Mouse (Mus musculus) limb, embryonic 15.5 days (tissue): ENCODE measurements around the gene Btnl9. TPM values are rescaled to one million over a fixed set of nuclear protein-coding genes. Genes with fewer than 3 reads are reported as not detected.
A peak's percentile ranks its signal among the peaks of the same experiment; 100 is the strongest.
"Not testable (repeated sequence)": the region's sequence is repeated elsewhere in the genome, so short reads cannot be mapped to it uniquely, and the experiment has no call there.

Experiments
- ATAC-seq: fragments of 200-750 bp; cut with Nextera tagmentation; 2 replicates; pipeline ENCODE4 v1.8.0; 2017; ENCODE audit warnings: low read depth, moderate TSS enrichment; ENCODE audit not compliant: insufficient number of reproducible peaks, low FRiP score, low TSS enrichment
- H3K27ac ChIP-seq: fragments of 300-500 bp; sonication (generic); 2 replicates; pipeline ENCODE4 v1.5.1; 2015; ENCODE audit warnings: moderate library complexity, mild to moderate bottlenecking, inconsistent platforms
- H3K27me3 ChIP-seq: fragments of 300-500 bp; sonication (generic); 2 replicates; pipeline ENCODE4 v1.6.1; 2015; ENCODE audit warnings: inconsistent platforms
- H3K36me3 ChIP-seq: fragments of 300-500 bp; sonication (generic); 2 replicates; pipeline ENCODE4 v1.6.1; 2015; ENCODE audit warnings: inconsistent platforms
- H3K4me1 ChIP-seq: fragments of 300-500 bp; sonication (generic); 2 replicates; pipeline ENCODE4 v1.6.1; 2015; ENCODE audit warnings: inconsistent platforms
- H3K4me2 ChIP-seq: fragments of 300-500 bp; sonication (generic); 2 replicates; pipeline ENCODE4 v1.6.1; 2015; ENCODE audit warnings: mild to moderate bottlenecking, inconsistent platforms
- H3K4me3 ChIP-seq: fragments of 300-500 bp; sonication (generic); 2 replicates; pipeline ENCODE4 v1.5.1; 2015; ENCODE audit warnings: mild to moderate bottlenecking, inconsistent platforms
- H3K9ac ChIP-seq: fragments of 300-500 bp; sonication (generic); 2 replicates; pipeline ENCODE4 v1.6.1; 2015; ENCODE audit warnings: inconsistent platforms
- H3K9me3 ChIP-seq: fragments of 300-500 bp; sonication (generic); 2 replicates; pipeline ENCODE4 v1.6.1; 2016; ENCODE audit warnings: inconsistent platforms
- WGBS: fragments of 180-500 bp; shearing (Covaris S2); methylation state at CpG from one replicate; pipeline ENCODE4 v1.1.7; 2015; 5-methylcytosine and 5-hydroxymethylcytosine counted together
- polyA plus RNA-seq: library from polyadenylated mRNA; unstranded; fragments of >200 nt; fragmentation: Nextera tagmentation; extraction: Ambion mirVana; gene quantifications from 2 replicates; pipeline ENCODE4 v1.2.1, GENCODE M21; 2015

The Btnl9 gene
- polyA plus RNA-seq, 1 experiment from 2014 or later = 1.8 TPM

DNA sequence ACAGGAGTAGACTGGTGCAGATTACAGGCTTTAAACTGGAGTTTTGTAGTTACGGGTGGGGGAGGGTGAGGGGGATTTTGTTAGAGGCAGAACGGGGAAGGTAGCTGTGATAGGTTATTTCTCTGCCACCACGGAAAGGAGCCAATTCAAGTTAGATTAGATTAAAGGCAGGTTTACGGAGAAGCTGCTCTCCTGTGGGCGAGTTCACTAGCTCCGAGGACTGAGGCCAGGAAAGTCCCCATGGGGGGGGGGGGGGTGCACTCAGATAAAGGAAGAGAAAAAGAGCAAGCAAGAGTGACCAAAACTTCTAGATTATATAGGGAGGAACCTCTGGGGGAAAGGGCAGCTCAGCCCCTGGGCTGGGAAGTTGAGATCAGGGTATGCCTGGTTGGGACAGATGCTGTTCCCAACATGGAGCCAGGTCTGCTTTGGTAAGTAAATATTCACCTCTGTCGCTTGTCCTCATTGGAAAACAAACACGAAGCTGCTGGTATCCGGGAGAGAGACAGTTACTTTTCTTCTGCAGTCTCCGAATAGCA is 15.6 kb upstream of the Btnl9 start:
- WGBS = under 1% methylated on average over 10 of the region's 10 CpGs

DNA sequence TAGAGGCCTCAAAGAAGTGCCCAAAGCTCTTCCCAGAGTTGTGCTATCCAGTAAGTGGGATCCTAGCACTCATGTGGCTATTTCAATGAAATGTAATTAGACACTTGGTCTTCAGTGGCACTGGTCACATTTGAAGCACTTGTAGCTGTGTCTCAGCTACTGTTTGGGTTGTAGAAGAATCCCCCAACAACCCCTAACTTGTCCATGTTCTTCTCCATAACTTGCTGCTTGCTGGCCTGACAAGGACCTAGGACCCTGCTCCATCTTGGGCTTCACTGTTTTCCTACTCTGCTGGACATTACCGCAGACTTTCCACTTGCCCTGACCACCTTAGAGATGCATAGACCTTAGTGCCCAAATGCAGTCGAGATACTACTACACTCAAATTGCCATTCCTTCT is 15.1 kb upstream of the Btnl9 start:
- H3K36me3 ChIP-seq = peaks cover 4% of the 10 kb centered on the region
- peak overlapping the region; percentile 99 for H3K27ac ChIP-seq
- H3K9ac ChIP-seq = 0 out of 2 replicates have a peak overlapping the region, but pooled peaks have one; percentile 95
- peak overlapping the region; percentile 84 for H3K4me3 ChIP-seq
- H3K4me1 ChIP-seq = peaks cover 11% of the 10 kb centered on the region
- H3K27me3 ChIP-seq = no peaks in the 10 kb centered on the region
- H3K4me2 ChIP-seq = peak overlapping the region; percentile 69
- no peak for ATAC-seq
- no peaks in the 10 kb centered on the region for H3K9me3 ChIP-seq
- 45% methylated on average over 2 of the region's 2 CpGs for WGBS

More for the DNA sequence above, 15.6 kb upstream of the Btnl9 start:
- Histone ChIP-seq H3K36me3 (peaks cover 7% of the 10 kb centered on the region), H3K9me3 (no peaks in the 10 kb centered on the region), H3K9ac (peak overlapping the region; percentile 95), H3K4me2 (peak overlapping the region; percentile 69), H3K4me1 (peaks cover 11% of the 10 kb centered on the region), H3K4me3 (peak overlapping the region; percentile 84), H3K27me3 (no peaks in the 10 kb centered on the region), H3K27ac (peak overlapping the region; percentile 99)
- no peak for ATAC-seq

DNA sequence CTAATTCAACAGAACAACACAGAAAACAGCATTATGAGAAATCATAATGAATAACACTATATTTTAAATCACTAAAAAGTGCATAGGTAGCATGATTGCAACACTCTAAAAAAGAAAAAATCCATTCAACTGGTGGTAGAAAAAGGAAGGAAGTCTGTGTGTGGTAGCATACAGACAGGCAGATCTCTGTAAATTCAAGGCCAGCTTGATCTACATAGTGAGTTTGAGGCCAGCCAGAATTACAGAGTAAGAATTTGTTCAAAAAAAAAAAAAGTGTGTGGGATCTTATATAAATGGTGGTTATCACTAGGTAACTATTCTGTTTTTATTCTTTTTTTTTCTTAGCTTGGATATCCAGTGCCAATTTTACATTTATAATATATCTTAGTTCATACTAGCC is 14.2 kb upstream of the Btnl9 start:
- H3K36me3 ChIP-seq = 0 out of 2 replicates have a peak, but pooled peaks cover under 1% of the 10 kb centered on the region
- no peak overlapping the region for H3K9ac ChIP-seq
- no peaks in the 10 kb centered on the region for H3K27me3 ChIP-seq
- H3K4me2 ChIP-seq = no peak overlapping the region
- no peaks in the 10 kb centered on the region for H3K9me3 ChIP-seq
- ATAC-seq = no peak
- peaks cover 11% of the 10 kb centered on the region for H3K4me1 ChIP-seq
- no peak overlapping the region for H3K4me3 ChIP-seq
- H3K27ac ChIP-seq = no peak overlapping the region

DNA sequence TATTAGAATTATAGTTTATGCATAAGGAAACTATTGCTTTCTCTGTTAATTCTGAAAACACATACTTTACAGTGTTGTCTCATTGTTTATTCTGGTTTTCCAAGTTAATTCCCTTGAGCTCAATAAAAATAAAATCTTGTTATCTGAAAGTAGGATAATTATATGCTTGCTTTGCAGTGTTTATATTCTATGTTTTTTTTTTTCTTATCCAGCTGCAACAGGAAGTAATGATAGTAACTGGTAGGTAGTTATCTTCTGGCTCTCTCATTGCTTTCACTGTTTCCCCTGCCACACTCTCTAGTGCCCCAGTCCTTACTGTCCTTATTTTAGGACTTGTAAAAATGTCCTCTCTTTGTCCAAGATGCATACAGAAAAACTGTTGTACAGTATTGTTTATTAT is 13.7 kb upstream of the Btnl9 start:
- Histone ChIP-seq H3K4me2 (no peak overlapping the region), H3K4me3 (no peak overlapping the region), H3K4me1 (peaks cover 11% of the 10 kb centered on the region), H3K27me3 (no peaks in the 10 kb centered on the region), H3K9me3 (no peaks in the 10 kb centered on the region), H3K36me3 (no peaks in the 10 kb centered on the region), H3K27ac (no peak overlapping the region), H3K9ac (no peak overlapping the region)
- no peak for ATAC-seq

DNA sequence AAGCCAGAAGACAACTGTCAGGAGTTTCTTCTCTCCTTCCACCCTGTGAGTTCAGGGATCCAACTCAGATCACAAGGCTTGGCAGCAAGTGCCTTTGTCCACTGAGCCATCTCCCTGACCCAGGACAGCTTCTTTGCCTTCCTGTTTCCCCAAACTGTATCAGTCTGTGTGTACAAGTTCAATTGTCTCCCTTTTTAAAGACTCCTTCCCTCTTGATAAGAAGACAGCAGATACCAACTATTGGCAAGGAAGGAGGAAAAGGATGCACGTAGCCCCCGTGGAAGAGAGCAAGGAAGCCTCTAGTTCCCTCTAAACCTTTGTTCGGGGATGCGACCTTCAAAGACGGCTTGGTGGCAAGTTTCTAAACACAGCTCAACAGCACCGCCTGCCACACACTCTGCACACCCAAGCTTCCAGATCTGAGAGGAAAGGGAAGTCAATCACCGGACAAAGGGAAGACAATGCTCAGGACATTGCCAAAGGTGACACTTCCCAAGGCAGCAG is 8.9 kb upstream of the Btnl9 start:
- Histone ChIP-seq H3K9ac (no peak overlapping the region), H3K4me1 (no peaks in the 10 kb centered on the region), H3K27ac (no peak overlapping the region), H3K9me3 (no peaks in the 10 kb centered on the region), H3K4me3 (no peak overlapping the region), H3K27me3 (no peaks in the 10 kb centered on the region), H3K36me3 (no peaks in the 10 kb centered on the region), H3K4me2 (no peak overlapping the region)
- ATAC-seq = no peak
- WGBS = 85% methylated on average over 7 of the region's 7 CpGs

DNA sequence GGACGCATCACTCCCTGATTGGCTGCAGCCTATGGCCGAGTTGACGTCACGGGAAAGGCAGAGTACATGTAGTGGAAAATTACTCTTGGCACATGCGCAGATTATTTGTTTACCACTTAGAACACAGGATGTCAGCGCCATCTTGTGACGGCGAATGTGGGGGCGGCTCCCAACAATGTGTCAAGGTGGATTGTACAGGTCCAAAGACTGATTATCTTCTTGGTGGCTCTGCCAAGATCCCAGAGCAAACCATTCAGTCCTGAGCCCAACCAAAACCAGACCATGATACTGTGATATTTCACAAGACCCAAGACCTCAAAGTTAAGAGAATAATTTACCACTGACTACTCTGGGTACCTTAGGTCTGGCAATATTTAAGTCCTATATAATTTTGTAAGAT is 7.8 kb upstream of the Btnl9 start:
- 93% methylated on average over 9 of the region's 9 CpGs for WGBS
- not testable (repeated sequence) for H3K4me1 ChIP-seq, H3K36me3 ChIP-seq, ATAC-seq, H3K9ac ChIP-seq, H3K4me3 ChIP-seq, H3K27ac ChIP-seq, H3K27me3 ChIP-seq, H3K9me3 ChIP-seq, H3K4me2 ChIP-seq

DNA sequence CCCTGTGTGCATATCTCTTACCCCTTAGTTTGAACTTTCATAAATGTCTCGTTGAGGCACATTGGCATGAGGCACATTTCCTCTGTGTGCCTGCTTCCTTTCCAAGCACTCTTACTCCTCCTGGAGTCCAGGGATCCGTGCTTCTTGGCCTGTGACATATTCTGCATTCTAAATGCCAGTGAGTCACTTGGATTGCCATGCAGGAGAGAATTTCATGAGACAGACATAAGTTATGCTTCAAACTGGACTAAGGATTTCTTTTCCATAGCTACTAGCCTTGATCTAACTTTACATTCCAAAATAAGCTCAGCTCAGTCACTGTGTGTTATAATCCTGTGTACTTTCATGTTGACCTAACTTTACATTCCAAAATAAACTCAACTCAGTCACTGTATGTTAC is 4.1 kb upstream of the Btnl9 start:
- 52% methylated on average over 2 of the region's 2 CpGs for WGBS
- H3K36me3 ChIP-seq = no peaks in the 10 kb centered on the region
- no peaks in the 10 kb centered on the region for H3K4me1 ChIP-seq
- no peak overlapping the region for H3K4me3 ChIP-seq
- no peak for ATAC-seq
- no peaks in the 10 kb centered on the region for H3K27me3 ChIP-seq
- H3K9ac ChIP-seq = no peak overlapping the region
- no peak overlapping the region for H3K4me2 ChIP-seq
- H3K9me3 ChIP-seq = no peaks in the 10 kb centered on the region
- H3K27ac ChIP-seq = no peak overlapping the region

DNA sequence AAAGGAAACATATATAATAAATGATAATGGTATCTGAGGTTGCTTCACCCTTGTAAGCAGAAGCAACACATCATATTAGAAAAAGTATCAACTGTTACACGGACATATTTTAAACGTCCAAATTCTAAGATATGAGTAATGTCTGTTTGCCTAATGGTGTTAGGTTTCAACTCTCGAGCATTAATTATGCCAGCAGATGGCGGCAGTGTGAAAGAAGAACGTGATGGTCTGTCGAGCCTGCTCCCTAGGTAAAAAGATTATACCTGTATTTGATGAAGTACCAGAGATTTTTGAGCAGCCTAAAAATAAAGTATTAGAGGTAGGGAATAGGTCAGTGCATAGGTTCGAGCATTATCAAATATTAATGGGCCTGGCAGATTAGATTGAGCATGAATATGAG is 2.8 kb upstream of the Btnl9 start:
- Histone ChIP-seq H3K9ac (no peak overlapping the region), H3K4me3 (no peak overlapping the region), H3K9me3 (no peaks in the 10 kb centered on the region), H3K36me3 (no peaks in the 10 kb centered on the region), H3K4me2 (no peak overlapping the region), H3K27me3 (no peaks in the 10 kb centered on the region), H3K4me1 (no peaks in the 10 kb centered on the region), H3K27ac (no peak overlapping the region)
- no peak for ATAC-seq
- WGBS = 3% methylated on average over 7 of the region's 7 CpGs

DNA sequence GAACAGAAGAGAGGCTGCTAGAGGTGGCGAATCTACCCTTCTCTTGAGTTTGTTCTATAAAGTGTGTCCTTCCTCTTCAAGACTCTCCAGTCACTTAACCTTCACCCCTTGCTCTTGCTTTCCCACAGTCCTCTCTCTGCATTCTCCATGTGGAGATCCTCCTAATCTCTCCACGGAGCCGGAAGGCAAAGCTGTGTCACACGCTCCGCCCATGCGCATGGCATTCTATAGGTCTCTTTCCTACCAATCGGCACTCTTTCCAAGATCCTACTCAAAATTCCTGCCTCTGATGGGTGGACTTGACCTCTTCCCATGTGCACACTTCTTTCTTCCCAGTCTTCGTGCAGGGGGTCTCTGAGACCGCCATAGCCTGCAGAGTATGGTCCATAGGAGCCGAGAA is 742 bp upstream of the Btnl9 start:
- Histone ChIP-seq H3K9ac (no peak overlapping the region), H3K9me3 (no peaks in the 10 kb centered on the region), H3K4me1 (no peaks in the 10 kb centered on the region), H3K36me3 (no peaks in the 10 kb centered on the region), H3K27ac (no peak overlapping the region), H3K4me3 (no peak overlapping the region), H3K27me3 (no peaks in the 10 kb centered on the region), H3K4me2 (no peak overlapping the region)
- ATAC-seq = no peak
- WGBS = 80% methylated on average over 10 of the region's 10 CpGs

DNA sequence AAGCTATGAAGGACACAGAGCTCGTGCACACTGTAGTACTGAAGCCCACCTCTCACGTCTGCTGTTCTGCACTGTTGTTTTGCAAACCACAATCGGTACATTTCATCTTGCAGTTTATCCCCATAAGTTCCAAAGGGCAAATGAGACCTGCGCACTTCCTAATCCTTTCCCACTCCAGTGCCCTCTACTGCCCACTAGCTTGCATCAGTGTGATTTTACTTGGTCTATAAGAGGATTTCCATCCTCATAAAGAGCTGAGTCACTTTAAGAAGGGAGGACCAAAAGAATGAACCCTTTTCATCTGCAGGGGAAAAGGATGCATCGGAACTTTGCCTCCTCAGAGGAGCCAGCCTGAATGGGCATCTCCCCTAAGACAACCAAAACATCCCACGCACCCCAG is 507 bp downstream of the Btnl9 start:
- no peaks in the 10 kb centered on the region for H3K4me1 ChIP-seq
- ATAC-seq = no peak
- H3K27me3 ChIP-seq = no peaks in the 10 kb centered on the region
- WGBS = 74% methylated on average over 6 of the region's 6 CpGs
- H3K27ac ChIP-seq = no peak overlapping the region
- no peaks in the 10 kb centered on the region for H3K36me3 ChIP-seq
- no peak overlapping the region for H3K9ac ChIP-seq
- no peak overlapping the region for H3K4me2 ChIP-seq
- H3K9me3 ChIP-seq = no peaks in the 10 kb centered on the region
- no peak overlapping the region for H3K4me3 ChIP-seq

DNA sequence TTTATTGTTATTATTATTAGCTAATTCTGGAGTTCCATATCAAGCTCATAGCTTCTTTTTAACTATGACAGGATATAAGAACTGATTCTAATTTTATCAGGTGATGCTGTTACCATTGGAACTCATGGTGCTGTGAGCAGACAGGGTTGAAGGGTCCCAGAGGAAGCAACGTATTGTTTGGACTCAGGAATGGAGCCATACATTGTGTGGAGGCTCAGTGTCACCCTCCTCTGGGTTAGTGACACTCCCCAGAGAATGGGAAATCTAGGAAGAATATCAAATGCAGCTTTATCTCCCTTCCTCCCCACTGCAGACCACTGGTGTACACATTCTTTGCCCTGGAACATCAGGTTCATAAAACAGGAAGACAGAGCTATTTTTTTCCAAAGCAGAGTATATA is 3.8 kb downstream of the Btnl9 start:
- H3K27ac ChIP-seq = no peak overlapping the region
- WGBS = 60% methylated on average over 1 of the region's 1 CpGs
- no peaks in the 10 kb centered on the region for H3K27me3 ChIP-seq
- no peak for ATAC-seq
- no peaks in the 10 kb centered on the region for H3K9me3 ChIP-seq
- no peaks in the 10 kb centered on the region for H3K4me1 ChIP-seq
- H3K36me3 ChIP-seq = no peaks in the 10 kb centered on the region
- no peak overlapping the region for H3K4me2 ChIP-seq
- no peak overlapping the region for H3K9ac ChIP-seq
- no peak overlapping the region for H3K4me3 ChIP-seq

DNA sequence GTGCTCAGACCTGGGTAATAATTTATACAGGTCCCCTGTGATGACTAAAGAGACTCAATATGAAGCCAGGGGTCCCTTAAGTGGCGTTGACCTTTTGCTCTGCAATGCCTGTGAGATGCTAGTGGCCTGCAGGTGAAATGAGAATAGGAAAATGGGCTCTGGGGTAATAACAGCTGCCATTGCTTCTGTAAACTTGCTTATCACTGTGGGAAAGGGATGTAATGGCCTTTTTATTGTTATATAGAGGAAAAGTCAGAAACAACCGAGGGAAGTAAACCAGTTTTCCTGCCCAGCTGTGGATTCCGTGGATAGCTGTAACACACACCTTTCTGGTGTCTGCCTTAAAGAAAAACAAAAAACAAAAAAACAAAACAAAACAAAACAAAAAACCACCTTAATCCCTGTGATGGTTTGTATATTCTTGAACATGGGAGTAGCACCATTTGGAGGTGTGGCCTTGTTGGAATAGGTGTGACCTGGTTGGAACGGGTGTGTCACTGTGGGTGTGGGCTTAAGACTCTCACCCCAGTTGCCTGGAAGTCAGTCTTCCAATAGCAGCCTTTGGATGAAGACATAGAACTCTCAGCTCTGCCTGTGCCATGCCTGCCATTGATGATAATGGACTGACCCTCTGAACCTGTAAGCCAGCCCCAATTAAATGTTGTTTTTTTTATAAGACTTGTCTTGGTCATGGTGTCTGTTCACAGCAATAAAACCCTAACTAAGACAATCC is 10.7 kb downstream of the Btnl9 start:
- H3K9ac ChIP-seq, ATAC-seq, H3K4me1 ChIP-seq, H3K27ac ChIP-seq, H3K9me3 ChIP-seq, H3K27me3 ChIP-seq, H3K4me2 ChIP-seq, H3K36me3 ChIP-seq, H3K4me3 ChIP-seq: not testable (repeated sequence)
- 55% methylated on average over 4 of the region's 4 CpGs for WGBS
